Mouse (Mus musculus) adrenal gland, adult (tissue): Measurements from ENCODE around the gene Nat10.
A peak's percentile ranks its signal among the peaks of the same experiment; 100 is the strongest.

Experiments
- DNase-seq, 2 experiments: peaks; one replicate each; pipeline ENCODE4 v3.0.0; 2022 to 2023; ENCODE audit warnings: low spot score in 1 of 2; ENCODE audit not compliant: inconsistent age in 2 of 2

Nat10 gene

GRCm38 (mm10) chr2:103692810-103693209, 68.3 kb downstream of the Nat10 start:
- no peak for DNase-seq

GRCm38 (mm10) chr2:103691278-103691677, 69.8 kb downstream of the Nat10 start:
- DNase-seq = no peak

- DNase-seq = no peak
Observed at GRCm38 (mm10) chr2:103690828-103691227, 70.2 kb downstream of the Nat10 start.

GRCm38 (mm10) chr2:103690425-103690824, 70.6 kb downstream of the Nat10 start:
- no peak for DNase-seq

- DNase-seq = no peak
Observed at GRCm38 (mm10) chr2:103687888-103688287, 73.2 kb downstream of the Nat10 start.

GRCm38 (mm10) chr2:103687143-103687542, 73.9 kb downstream of the Nat10 start:
- DNase-seq = peak; percentile 34 to 66

- DNase-seq = no peak
Observed at GRCm38 (mm10) chr2:103685581-103685980, 75.5 kb downstream of the Nat10 start.

GRCm38 (mm10) chr2:103684926-103685577, 76.0 kb downstream of the Nat10 start:
- no peak for DNase-seq

GRCm38 (mm10) chr2:103684431-103684830, 76.6 kb downstream of the Nat10 start:
- no peak for DNase-seq

GRCm38 (mm10) chr2:103682927-103683442, 78.1 kb downstream of the Nat10 start:
- no peak for DNase-seq

- DNase-seq = no peak
Observed at GRCm38 (mm10) chr2:103682261-103682722, 78.8 kb downstream of the Nat10 start.

GRCm38 (mm10) chr2:103681149-103681548, 79.9 kb downstream of the Nat10 start:
- DNase-seq = no peak

- DNase-seq = no peak
Observed at GRCm38 (mm10) chr2:103680364-103681110, 80.5 kb downstream of the Nat10 start.

- DNase-seq = no peak
Observed at GRCm38 (mm10) chr2:103678433-103678832, 82.6 kb downstream of the Nat10 start.

GRCm38 (mm10) chr2:103677614-103678369, 83.3 kb downstream of the Nat10 start:
- DNase-seq = peak in 1 of 2 experiments; percentile 62

- DNase-seq = no peak
Observed at GRCm38 (mm10) chr2:103676808-103677207, 84.3 kb downstream of the Nat10 start.

GRCm38 (mm10) chr2:103675391-103675790, 85.7 kb downstream of the Nat10 start:
- peak; percentile 34 to 79 for DNase-seq

- DNase-seq = peak in 1 of 2 experiments; percentile 47
Observed at GRCm38 (mm10) chr2:103673609-103674008, 87.5 kb downstream of the Nat10 start.

GRCm38 (mm10) chr2:103672573-103673119, 88.4 kb downstream of the Nat10 start:
- DNase-seq = no peak
